Mouse (Mus musculus) telencephalon, adult 2 months (tissue): ENCODE data around the gene Zfp108.
"Not testable (repeated sequence)": the region's sequence is repeated elsewhere in the genome, so short reads cannot be mapped to it uniquely, and the experiment has no call there.

Experiments
- DNase-seq: peaks from one replicate; pipeline ENCODE4 v3.0.0-alpha.2; 2011; ENCODE audit warnings: low read depth, low spot score

Gene Zfp108

GRCm38 (mm10) chr7:24254633-24255474 lies at the start of gene Zfp108:
Zfp108 (plus strand) TSS chr7:24254794.
- DNase-seq = peak; percentile 97

GRCm38 (mm10) chr7:24207488-24208261 lies 46.9 kb upstream of the Zfp108 start:
- DNase-seq = peak; percentile 93

DNA sequence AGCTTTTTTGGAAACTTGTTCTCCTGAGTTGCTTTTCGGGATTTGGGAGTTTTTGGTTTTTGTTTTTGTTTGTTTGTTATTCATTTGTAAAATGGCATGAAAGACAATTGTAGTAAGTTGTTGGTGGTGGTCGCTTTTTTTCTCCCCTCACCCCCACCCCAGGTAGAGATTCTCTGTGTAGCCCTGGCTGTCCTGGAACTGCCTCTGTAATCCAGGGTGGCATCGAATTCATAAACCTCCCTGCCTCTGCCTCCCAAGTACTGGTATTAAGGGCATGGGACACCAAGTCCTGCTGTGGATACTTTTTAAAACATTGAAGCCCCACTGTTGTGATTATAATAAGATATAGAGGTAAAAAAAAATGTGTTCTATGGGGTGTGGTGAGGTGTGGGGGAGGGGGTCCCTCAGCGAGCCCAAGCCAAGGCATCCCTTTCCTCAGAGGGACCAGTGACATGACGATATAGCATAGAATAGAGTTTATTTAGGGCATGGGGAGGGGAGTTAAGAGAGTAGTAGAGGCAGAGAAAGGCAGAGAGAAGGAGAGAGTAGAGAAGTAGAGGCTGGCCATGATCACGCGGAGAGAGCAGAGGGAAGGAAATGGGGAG lies 46.2 kb upstream of the Zfp108 start:
- no peak for DNase-seq

- DNase-seq = no peak
Observed at GRCm38 (mm10) chr7:24210296-24210695, 44.3 kb upstream of the Zfp108 start.

GRCm38 (mm10) chr7:24211343-24211742 lies 43.3 kb upstream of the Zfp108 start, which contains the start of gene Zfp111:
Zfp111 (minus strand) TSS chr7:24211443.
- DNase-seq = no peak

DNA sequence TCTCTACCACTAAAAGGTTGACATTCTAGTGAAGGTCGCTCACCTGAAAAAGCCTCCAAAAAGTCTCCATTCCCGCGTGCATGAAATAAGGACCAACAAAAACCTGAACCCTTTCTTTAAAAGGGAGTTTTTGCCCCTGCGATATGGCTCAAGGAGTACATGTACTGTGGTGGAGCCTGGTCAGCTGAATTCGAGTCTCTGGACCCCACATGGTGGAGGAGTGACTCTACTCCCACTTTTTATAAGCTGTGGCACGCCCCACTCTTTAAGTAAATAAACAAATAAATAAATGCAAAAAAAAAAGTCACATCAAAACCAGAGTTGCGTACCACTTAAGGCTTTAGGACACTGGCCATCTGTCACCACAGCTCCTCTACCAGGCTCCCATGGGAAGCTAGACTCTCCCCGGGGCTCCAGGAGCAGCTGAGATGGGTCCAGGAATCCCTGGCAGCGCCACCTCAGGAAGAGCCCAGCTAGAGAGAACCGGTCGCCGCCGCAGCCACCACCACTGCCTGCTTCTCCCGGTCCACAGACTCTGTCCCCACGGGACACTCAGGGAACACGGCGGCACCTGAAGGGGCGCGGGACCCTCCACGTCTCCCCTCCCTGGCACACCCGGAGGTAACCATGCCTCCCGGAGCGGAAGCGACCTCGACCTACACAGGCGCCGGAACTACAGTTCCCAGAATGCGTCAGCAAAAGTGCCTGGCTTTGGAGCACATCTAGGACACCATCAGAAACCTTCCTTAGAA lies 17.4 kb upstream of the Zfp108 start, which contains the start of gene Zfp109:
Gene Zfp109, minus strand, starts transcription at position 521 of the 752 bp plus-strand sequence.
- DNase-seq = peak; percentile 70

- DNase-seq = no peak
Observed at GRCm38 (mm10) chr7:24253779-24254615, 597 bp upstream of the Zfp108 start.

DNA sequence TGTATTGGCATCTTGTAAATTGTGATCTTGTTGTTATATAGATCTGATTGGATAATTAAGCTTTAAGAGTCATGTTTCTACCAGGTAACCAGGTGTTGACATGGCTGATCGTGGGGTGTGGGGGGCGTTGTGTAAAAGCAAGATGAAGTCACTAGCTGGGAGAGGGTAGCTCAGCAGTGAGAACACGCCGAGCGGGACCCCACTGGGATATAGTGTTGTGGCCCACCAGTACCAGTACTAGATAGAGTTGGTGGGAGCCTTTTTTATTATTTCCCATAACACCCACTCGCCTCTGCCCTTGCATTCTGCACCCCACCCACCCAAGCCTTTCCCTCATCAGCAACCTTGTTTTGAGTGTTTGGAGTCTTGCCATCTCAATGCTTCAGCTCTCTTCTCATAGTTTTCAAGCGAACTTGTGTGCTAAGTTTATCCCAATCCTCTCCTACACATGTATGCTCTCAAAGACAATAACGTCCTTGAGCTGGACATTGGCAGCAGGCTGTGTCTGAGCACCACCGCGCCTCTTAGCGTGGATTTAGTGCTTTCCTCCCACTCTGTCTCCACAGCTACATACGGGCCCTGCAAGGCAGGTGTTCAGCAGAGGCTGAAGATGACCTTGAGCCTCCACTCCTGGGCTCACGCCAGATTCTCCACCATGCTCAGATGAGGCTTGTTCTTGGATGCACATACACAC lies 4.9 kb downstream of the Zfp108 start:
- no peak for DNase-seq

GRCm38 (mm10) chr7:24260000-24260312 lies 5.4 kb downstream of the Zfp108 start:
- DNase-seq = no peak

DNA sequence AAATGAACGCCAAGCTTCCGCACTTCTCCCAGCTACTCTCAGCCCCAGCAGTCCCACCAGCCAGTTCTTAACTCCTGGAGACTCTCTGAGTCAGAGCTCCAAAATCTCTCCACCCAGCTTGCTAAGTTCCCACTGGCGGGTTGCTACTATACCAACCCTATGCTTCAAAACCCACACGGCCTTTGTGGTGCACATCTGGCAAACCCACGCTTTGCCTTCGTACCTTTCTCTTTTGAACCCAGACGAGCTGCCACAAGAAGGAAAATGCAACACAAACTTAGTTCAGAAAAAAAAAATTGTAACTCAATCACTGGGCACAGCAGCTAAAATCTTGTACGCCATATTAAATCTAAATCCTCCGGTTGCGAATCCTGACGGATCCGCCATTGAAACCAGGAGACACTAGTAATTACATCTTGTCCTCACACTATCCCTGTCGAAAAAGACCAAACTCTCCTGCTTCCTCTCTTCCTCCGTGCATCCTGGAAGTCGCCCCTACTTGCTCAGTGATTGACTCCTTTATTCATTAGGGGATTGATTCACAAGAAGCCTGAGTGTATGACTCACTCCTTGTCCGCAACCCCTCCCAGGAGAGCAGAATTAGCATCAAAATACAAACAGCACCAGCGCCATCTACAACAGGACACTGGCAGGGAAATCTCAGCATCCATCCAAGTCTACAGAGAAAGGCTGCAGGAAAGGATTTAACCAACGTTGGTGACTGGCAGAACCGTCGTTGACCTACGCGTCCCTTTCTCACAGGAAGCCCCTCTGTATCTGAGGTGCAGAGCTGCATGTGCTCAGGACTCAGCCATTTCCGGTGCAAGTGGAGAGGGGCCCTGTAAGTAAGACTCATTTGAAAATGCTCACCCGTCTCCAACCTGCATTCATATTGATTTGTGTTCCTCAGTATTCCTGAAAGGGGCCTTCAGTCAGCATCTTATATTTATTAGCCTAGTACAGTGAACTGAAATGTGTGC lies 13.9 kb downstream of the Zfp108 start:
- peak; percentile 4 for DNase-seq

DNA sequence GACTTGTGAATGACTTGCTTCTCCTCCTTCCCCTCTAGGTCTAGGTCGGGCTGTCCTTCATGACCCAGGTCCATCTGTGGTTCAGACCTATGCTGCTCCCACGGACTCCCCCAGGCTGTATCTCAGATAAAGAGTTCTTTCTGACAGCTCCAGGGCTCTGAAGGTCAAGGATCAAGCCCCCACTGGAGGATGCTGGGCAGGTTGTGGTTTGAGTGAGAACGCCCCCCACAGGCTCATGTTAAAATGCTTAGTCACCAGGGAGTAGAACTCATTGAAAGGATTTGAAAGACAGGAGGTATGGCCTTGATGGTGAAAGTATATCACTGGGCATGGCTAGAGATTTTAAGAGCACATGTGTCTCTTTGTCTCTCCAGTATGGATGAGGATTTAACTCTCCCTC lies 14.7 kb downstream of the Zfp108 start:
- DNase-seq = no peak

DNA sequence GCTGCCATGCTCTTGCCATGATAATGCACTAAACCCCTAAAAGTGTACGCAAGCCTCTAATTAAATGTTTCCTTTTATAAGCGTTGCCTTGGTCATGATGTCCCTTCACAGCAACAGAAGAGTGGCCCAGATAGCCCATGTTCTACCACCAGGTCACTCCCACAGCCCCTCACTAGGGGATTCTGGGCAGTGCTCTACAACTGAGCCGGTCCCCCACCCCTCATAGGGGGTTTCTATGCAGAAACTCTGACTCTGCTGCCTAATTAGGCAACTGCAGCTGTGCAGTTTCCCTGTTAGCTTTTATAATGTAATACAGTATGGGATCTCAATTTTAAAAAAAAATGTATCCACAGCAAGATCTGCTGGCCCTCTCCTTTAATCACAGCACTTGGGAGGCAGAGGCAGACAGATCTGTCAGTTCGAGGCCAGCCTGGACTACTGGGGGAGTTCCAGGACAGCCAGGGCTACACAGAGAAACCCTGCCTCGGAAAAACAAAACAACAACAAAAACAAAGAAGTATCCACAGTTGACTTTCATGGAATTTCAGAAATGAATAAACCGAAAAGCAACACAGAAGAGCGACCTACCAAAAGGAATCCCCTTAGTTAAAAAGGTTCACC lies 15.2 kb downstream of the Zfp108 start:
- no peak for DNase-seq

DNA sequence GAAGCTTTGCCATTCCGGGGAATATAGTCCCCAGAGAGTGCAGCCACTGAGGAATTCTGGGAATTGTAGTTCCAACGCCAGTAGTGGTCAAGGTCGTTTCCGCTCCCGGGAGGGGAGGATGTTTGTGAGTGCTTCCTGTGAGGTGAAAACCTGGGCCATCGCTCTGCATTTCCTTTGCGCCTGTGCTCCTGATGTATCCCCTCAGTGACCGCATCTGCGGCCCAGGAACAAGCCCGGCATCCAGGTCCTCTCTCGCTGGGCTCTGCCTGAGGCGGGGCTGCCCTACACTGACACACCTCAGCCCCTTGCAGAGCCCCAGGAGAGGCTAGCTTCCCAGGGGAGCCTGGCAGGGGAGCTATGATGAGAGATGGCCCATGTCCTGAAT lies 15.7 kb downstream of the Zfp108 start, which contains the start of gene Zfp93:
Gene Zfp93, plus strand, starts transcription at position 133 of the 385 bp plus-strand sequence.
- DNase-seq = peak; percentile 92

GRCm38 (mm10) chr7:24271191-24271590 lies 16.6 kb downstream of the Zfp108 start:
- DNase-seq = no peak

GRCm38 (mm10) chr7:24274456-24274855 lies 19.9 kb downstream of the Zfp108 start:
- no peak for DNase-seq

GRCm38 (mm10) chr7:24278771-24279170 lies 24.2 kb downstream of the Zfp108 start:
- not testable (repeated sequence) for DNase-seq

DNA sequence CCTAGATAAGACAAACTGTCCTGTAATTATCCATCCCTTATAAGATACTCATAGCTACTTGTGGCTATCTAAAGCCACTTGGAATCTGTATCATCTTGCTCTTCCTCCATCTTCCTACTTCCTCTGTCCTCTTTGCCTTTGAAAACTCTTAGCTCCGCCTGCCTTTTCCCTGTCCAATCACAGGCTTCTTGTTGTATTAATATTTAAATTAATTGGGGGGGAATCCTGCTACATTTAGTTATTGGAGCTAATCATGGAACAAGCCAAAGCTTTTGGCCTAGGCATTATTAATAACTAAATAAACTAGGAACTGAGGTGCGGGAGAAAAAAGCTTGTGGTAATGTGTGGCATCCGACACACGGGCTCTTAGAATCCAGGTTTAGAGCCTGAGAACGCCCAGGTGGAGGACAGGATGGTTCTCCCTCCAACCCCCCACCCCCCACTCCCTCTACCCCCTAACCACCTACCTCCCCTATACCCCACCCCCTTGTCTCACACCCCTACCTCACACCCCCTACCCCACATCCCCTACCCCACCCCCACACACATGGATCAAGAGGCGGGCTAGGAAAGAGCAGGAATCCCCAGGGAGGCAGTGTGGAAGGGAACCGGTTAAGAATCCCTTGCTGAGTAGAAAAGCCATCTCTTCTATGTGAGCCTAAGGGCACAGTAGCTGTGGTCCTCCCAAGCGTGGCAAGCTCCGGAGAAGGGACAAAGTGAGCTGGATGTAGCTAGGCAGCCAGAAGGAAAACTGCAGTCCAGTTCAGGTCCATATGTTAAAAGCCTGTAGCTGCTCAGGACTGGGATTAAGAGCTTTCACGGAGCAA lies 25.6 kb downstream of the Zfp108 start:
- no peak for DNase-seq

GRCm38 (mm10) chr7:24280858-24281145 lies 26.2 kb downstream of the Zfp108 start:
- DNase-seq = no peak
